Mouse (Mus musculus) thymus, adult 2 months (tissue): ENCODE measurements around the gene Cacna1d.

Experiments used
- CTCF ChIP-seq: fragments of 200-500 bp; IDR thresholded peaks from 2 replicates; pipeline ENCODE4 v1.5.1; 2012; ENCODE audit warnings: mild to moderate bottlenecking, control low read depth, low read length, moderate library complexity, borderline replicate concordance; ENCODE audit not compliant: control insufficient read depth, poor library complexity, insufficient read depth; ENCODE audit errors: extremely low read depth
- POLR2A ChIP-seq: fragments of 200-500 bp; IDR thresholded peaks from 2 replicates; pipeline ENCODE4 v1.6.1; 2012; ENCODE audit warnings: mild to moderate bottlenecking, low read length, control low read depth, moderate library complexity; ENCODE audit not compliant: control insufficient read depth, poor library complexity, insufficient read depth; ENCODE audit errors: extremely low read depth

GRCm38 (mm10) chr14:30039413-30039812 lies 451.8 kb downstream of the Cacna1d start:
- TF ChIP-seq CTCF: no peak
- TF ChIP-seq POLR2A: no peak
